Mouse (Mus musculus) B cell, adult 62 days (primary cell): ENCODE data around the gene Pp2d1. TPM values are rescaled to one million over a fixed set of nuclear protein-coding genes. Genes with fewer than 3 reads are reported as not detected.

Experiments used
- total RNA-seq: library from RNA; stranded (reverse); gene quantifications from 4 replicates; pipeline ENCODE4 v1.2.4, GENCODE M21; 2023

Gene Pp2d1
- total RNA-seq: not detected in 4 replicates

DNA sequence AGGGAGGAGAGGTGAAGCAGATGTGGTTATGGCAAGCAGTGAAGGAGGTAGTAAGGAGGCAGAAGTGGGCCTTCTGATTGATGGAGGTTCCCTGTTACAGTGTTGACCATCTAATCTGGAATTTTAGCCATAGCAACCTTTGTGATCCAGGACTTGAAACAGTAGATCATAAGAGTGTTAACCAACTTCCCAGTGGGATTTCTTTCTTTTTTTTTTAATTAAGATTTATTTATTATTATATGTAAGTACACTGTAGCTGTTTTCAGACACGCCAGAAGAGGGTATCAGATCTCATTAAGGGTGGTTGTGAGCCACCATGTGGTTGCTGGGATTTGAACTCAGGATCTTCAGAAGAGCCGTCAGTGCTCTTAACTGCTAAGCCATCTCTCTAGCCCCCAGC, at the start of gene Pp2d1:
Pp2d1 (minus strand) TSS at position 101 of the 400 bp plus-strand sequence.

DNA sequence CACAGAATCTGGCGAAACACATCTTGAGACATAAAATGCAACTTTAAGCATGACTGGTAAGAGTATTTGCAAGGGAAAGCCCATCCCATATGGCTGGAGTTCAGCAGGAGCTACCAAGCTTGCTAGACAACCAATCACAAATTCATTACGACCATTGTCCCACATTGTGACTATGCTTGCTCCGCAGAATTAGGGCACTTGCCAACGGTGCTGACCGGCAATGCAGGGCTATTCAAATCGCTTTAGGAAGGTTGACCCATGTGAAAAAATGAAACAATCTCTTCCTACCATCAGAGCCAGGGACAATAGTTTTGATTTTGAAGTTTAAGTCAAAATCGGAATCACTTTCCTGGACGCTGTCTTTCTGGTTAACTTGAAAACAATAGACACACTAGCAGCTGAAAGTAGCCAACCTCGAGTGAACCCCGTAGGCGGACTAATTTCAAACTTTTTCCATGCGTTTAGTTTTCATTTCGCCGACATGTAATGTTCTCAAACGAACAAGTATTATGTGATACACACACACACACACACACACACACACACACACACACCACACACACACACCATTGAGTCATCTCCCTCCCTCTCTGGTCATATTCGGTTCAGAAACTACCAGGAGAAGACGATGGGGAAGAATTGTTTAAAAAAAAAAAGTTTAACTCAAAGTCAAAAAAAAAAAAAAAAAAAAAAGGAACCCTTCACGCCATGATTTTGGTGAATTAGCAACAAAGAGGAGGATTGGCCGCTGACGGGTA, 27.1 kb upstream of the Pp2d1 start, which contains the start of gene Kat2b:
Kat2b (plus strand) TSS at position 701 of the 758 bp plus-strand sequence.

DNA sequence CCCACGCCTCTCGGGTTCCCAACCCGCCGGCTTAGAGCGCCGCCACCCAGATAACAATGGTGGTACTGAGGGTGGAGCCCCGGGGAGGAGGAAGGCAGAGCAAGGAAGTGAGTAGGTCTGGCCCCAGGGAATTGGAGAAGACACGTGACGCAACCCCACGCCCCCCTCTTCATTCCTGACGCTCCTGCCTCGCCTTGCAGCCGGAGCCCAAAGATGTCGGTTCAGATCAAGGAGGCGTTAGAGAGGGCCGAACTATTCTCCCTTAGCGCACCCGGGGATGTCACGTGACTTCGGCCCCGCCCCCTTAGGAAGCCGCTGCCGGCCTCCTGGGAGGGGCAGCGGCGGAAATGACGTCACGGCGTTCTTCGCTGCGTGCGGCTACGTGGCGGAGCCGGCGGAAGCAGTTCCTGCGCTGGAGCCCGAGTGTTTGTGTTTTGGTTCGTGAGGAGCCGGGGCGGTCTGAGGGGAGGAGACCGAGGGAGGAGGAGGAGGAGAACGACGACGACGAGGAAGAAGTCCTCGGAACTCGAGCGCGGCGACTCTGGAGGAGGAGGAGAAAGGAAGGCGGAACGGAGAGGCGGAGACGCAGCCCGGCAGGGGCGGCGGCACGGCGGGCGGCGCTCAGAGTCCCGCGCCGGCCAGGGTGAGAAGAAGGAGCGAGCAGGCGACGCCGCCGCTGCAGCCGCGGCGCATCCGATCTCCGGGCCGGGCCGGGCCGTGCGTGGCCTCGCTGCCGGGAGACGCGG, 60.2 kb downstream of the Pp2d1 start, which contains the start of gene Rab5a:
Rab5a (plus strand) TSS at position 377 of the 746 bp plus-strand sequence.

GRCm38 (mm10) chr17:53462603-53463495, 76.4 kb downstream of the Pp2d1 start, which contains the start of gene Efhb:
TSS of gene Efhb (minus strand) at chr17:53463321.

Other genes with a start within 250 kb of the Pp2d1 start
- 0.39 to 0.63 TPM (median 0.53 TPM) in 4 replicates for gene Efhb, start 76.1 kb downstream of the Pp2d1 start, total RNA-seq
- gene Rab5a, start 60.2 kb downstream of the Pp2d1 start, total RNA-seq: 82.2 to 86.4 TPM (median 85.3 TPM) in 4 replicates
- 28.3 to 49.5 TPM (median 39.7 TPM) in 4 replicates for gene Kat2b, start 27.4 kb upstream of the Pp2d1 start, total RNA-seq
- 0.37 to 0.73 TPM (median 0.53 TPM) in 4 replicates for gene Sgo1, start 149.9 kb upstream of the Pp2d1 start, total RNA-seq